Mouse (Mus musculus) C2C12 (cell line): Measurements from ENCODE around the gene Tomm20. TPM values are rescaled to one million over a fixed set of nuclear protein-coding genes. Genes with fewer than 3 reads are reported as not detected.

Experiments used
- H3K27me3 ChIP-seq: one replicate; pipeline ENCODE4 v1.6.1; 2011; ENCODE audit not compliant: control insufficient read depth, insufficient read depth, insufficient read length
- H3K36me3 ChIP-seq: one replicate; pipeline ENCODE4 v1.6.1; 2011; ENCODE audit not compliant: control insufficient read depth, insufficient read depth
- H3K4me3 ChIP-seq: one replicate; pipeline ENCODE4 v1.5.1; 2011; ENCODE audit warnings: mild to moderate bottlenecking, control low read depth; ENCODE audit not compliant: poor library complexity, insufficient read depth, severe bottlenecking
- H3K79me2 ChIP-seq: one replicate; pipeline ENCODE4 v1.6.1; 2011; ENCODE audit not compliant: control insufficient read depth, insufficient read depth
- H3K79me3 ChIP-seq: one replicate; pipeline ENCODE4 v1.6.1; 2011; ENCODE audit warnings: low read depth, control low read depth
- H3ac ChIP-seq: one replicate; pipeline ENCODE3; 2011; ENCODE audit warnings: low read depth; ENCODE audit not compliant: control insufficient read depth, insufficient read length
- CEBPB ChIP-seq: IDR thresholded peaks from one replicate; pipeline ENCODE4 v1.6.1; 2011; ENCODE audit warnings: low read depth, mild to moderate bottlenecking, control low read depth, moderate library complexity
- CTCF ChIP-seq: IDR thresholded peaks from one replicate; pipeline ENCODE4 v1.5.1; 2011; ENCODE audit not compliant: control insufficient read depth, insufficient read depth, insufficient read length
- FOSL1 ChIP-seq: IDR thresholded peaks from one replicate; pipeline ENCODE4 v1.8.0; 2011; ENCODE audit warnings: mild to moderate bottlenecking, low read length; ENCODE audit not compliant: poor library complexity, insufficient read depth, severe bottlenecking
- MAX ChIP-seq: IDR thresholded peaks from one replicate; pipeline ENCODE4 v1.6.1; 2011; ENCODE audit warnings: mild to moderate bottlenecking, control low read depth
- MYOD1 ChIP-seq: IDR thresholded peaks from one replicate; pipeline ENCODE4 v1.6.1; 2011; ENCODE audit warnings: low read depth; ENCODE audit not compliant: control insufficient read depth, insufficient read length
- MYOG ChIP-seq: IDR thresholded peaks from one replicate; pipeline ENCODE4 v1.6.1; 2011; ENCODE audit not compliant: control insufficient read depth, insufficient read length; ENCODE audit errors: extremely low read depth
- USF1 ChIP-seq: IDR thresholded peaks from one replicate; pipeline ENCODE4 v1.6.1; 2011; ENCODE audit warnings: low read depth, mild to moderate bottlenecking, control low read depth, moderate library complexity
- polyA plus RNA-seq: library from polyadenylated mRNA; unstranded; fragments of >200 nt; fragmentation: generic; extraction: Trizol; gene quantifications from one replicate; pipeline ENCODE4 v1.2.1, GENCODE M21; 2012; ENCODE audit warnings: missing spikeins

Tomm20 gene
- polyA plus RNA-seq, 1 experiment: 255 TPM

- H3K36me3 ChIP-seq: no peaks in the 10 kb centered on the region
- H3K79me3 ChIP-seq: peaks cover 9% of the 10 kb centered on the region
Measured at GRCm38 (mm10) chr8:126974511-126974910, 28.9 kb upstream of the Tomm20 start.

GRCm38 (mm10) chr8:126973686-126974265 lies 28.1 kb upstream of the Tomm20 start:
- H3K79me3 ChIP-seq: peaks cover 16% of the 10 kb centered on the region
- H3K27me3 ChIP-seq: no peaks in the 10 kb centered on the region
- no peak overlapping the region for H3K4me3 ChIP-seq
- TF ChIP-seq MAX (no peak), CEBPB (no peak), CTCF (no peak), FOSL1 (no peak), MYOD1 (no peak), MYOG (no peak), USF1 (no peak)
- H3K36me3 ChIP-seq: peaks cover 6% of the 10 kb centered on the region
- H3ac ChIP-seq: no peak overlapping the region
- H3K79me2 ChIP-seq: peaks cover 22% of the 10 kb centered on the region

More at GRCm38 (mm10) chr8:126974511-126974910, 28.9 kb upstream of the Tomm20 start:
- Histone ChIP-seq H3K27me3 (no peaks in the 10 kb centered on the region), H3ac (no peak overlapping the region), H3K4me3 (no peak overlapping the region), H3K79me2 (peaks cover 15% of the 10 kb centered on the region)
- TF ChIP-seq USF1 (no peak), CTCF (no peak), CEBPB (no peak), MYOD1 (no peak), MAX (no peak), MYOG (no peak), FOSL1 (no peak)

- H3K4me3 ChIP-seq: no peak overlapping the region
- H3K27me3 ChIP-seq: no peaks in the 10 kb centered on the region
- no peak overlapping the region for H3ac ChIP-seq
- peaks cover 17% of the 10 kb centered on the region for H3K36me3 ChIP-seq
- H3K79me3 ChIP-seq: peaks cover 25% of the 10 kb centered on the region
- peaks cover 34% of the 10 kb centered on the region for H3K79me2 ChIP-seq
- TF ChIP-seq MYOG (no peak), MAX (no peak), FOSL1 (no peak), MYOD1 (no peak), USF1 (no peak)
Measured at GRCm38 (mm10) chr8:126972649-126973048, 27.0 kb upstream of the Tomm20 start.

- H3ac ChIP-seq: no peak overlapping the region
- H3K27me3 ChIP-seq: no peaks in the 10 kb centered on the region
- H3K79me3 ChIP-seq: peaks cover 27% of the 10 kb centered on the region
- peaks cover 21% of the 10 kb centered on the region for H3K36me3 ChIP-seq
- peaks cover 39% of the 10 kb centered on the region for H3K79me2 ChIP-seq
- TF ChIP-seq USF1: no peak
- no peak for TF ChIP-seq MYOD1
- no peak for TF ChIP-seq CTCF
- no peak for TF ChIP-seq CEBPB
- no peak for TF ChIP-seq FOSL1
- TF ChIP-seq MYOG: no peak
- TF ChIP-seq MAX: no peak
- H3K4me3 ChIP-seq: no peak overlapping the region
Measured at GRCm38 (mm10) chr8:126972102-126972501, 26.5 kb upstream of the Tomm20 start.

- H3K4me3 ChIP-seq: peak overlapping the region; percentile 91
- no peak for TF ChIP-seq CTCF
- no peak for TF ChIP-seq FOSL1
- no peak for TF ChIP-seq USF1
- no peak for TF ChIP-seq MYOG
- TF ChIP-seq MYOD1: no peak
- H3K79me2 ChIP-seq: peaks cover 41% of the 10 kb centered on the region
- peaks cover 27% of the 10 kb centered on the region for H3K79me3 ChIP-seq
- H3K36me3 ChIP-seq: peaks cover 29% of the 10 kb centered on the region
- H3K27me3 ChIP-seq: no peaks in the 10 kb centered on the region
- H3ac ChIP-seq: peak overlapping the region; percentile 79
Measured at GRCm38 (mm10) chr8:126971314-126971664, 25.6 kb upstream of the Tomm20 start.

GRCm38 (mm10) chr8:126970579-126971313 lies 25.1 kb upstream of the Tomm20 start, which contains the start of gene Rbm34:
Gene Rbm34 (minus strand): TSS chr8:126971071.
- peak within 1 kb of the TSS; percentile 90 for H3ac ChIP-seq
- H3K79me3 ChIP-seq: peaks cover 27% of the 10 kb centered on the region
- TF ChIP-seq CEBPB (no peak), MYOD1 (peak; percentile 66), USF1 (peak; percentile 9), MAX (peak; percentile 93), MYOG (no peak)
- peak within 1 kb of the TSS; percentile 91 for H3K4me3 ChIP-seq
- peaks cover 41% of the 10 kb centered on the region for H3K79me2 ChIP-seq
- H3K36me3 ChIP-seq: peaks cover 34% of the 10 kb centered on the region
- no peaks in the 10 kb centered on the region for H3K27me3 ChIP-seq
